Mouse (Mus musculus) cerebellum, adult (tissue): ENCODE data around the gene Gm42957.
A peak's percentile ranks its signal among the peaks of the same experiment; 100 is the strongest.
"Not testable (repeated sequence)": the region's sequence is repeated elsewhere in the genome, so short reads cannot be mapped to it uniquely, and the experiment has no call there.

Experiments
- ATAC-seq: cut with Nextera tagmentation; 2 replicates; pipeline ENCODE4 v1.9.2; 2017; ENCODE audit warnings: mild to moderate bottlenecking, moderate library complexity, mixed read lengths; ENCODE audit not compliant: insufficient number of reproducible peaks, low FRiP score, low TSS enrichment

Gm42957 gene

GRCm38 (mm10) chr3:96606618-96607017, 28.7 kb upstream of the Gm42957 start:
- ATAC-seq, result no peak

GRCm38 (mm10) chr3:96617941-96618340, 17.3 kb upstream of the Gm42957 start:
- no peak for ATAC-seq

- no peak for ATAC-seq
These were observed 12.1 kb upstream of the Gm42957 start for GRCm38 (mm10) chr3:96623201-96623600.

DNA sequence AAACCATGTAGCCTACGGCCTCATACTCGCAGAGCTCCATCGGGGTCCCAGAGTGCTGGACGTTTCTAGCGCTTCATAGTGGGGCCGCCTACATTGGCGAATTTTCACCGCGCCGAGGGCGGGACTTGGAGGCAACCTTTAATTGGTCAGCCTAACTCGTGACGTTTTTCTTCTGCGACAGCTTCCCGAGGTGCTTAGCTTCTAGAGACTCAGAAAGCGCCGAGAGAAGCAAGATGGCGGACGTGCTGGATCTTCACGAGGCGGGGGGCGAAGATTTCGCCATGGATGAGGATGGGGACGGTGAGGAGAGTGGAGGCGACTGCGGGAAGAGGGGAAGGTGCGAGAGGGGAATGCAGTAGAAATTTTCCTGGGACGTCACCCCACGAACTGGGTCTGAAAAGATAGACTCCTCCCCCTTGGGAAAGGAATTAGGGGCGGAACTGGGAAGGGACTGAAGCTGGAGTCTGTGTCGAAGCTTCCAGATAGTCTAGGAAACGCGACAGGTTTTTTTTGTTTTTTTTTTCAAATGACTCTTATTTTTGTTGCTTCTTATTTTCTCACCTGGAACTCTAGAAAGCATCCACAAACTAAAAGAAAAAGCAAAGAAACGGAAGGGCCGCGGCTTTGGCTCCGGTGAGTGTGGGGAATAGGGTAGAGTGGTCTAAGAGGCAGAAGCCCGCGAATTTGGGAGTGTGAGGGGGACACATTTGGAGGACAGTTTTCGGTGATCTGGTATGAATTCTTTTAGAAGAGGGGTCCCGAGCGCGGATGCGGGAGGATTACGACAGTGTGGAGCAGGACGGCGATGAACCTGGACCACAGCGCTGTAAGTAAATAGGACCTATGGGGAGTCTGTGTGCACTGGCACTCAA, 5.3 kb upstream of the Gm42957 start, which contains the start of gene Rbm8a:
Rbm8a (plus strand) TSS at position 205 of the 872 bp plus-strand sequence.
- peak; percentile 95 for ATAC-seq

DNA sequence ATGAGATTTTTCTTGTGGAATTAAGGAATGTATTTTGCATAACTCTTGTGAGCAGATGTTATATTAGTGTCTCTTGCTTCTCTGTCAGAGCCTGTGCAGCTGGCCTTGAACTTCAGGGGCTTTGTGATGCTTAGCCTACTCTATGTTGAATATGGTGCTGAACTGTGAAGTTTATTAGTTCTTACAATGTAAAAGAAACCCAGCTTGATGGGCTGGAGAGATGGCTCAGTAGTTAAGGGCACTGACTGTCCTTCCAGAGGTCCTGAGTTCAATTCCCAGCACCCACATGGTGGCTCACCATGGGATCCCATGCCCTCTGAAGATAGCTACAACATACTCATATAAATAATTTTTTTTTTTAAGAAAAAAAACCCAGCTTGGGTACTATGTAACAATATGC, 3.2 kb upstream of the Gm42957 start:
- ATAC-seq, result no peak

DNA sequence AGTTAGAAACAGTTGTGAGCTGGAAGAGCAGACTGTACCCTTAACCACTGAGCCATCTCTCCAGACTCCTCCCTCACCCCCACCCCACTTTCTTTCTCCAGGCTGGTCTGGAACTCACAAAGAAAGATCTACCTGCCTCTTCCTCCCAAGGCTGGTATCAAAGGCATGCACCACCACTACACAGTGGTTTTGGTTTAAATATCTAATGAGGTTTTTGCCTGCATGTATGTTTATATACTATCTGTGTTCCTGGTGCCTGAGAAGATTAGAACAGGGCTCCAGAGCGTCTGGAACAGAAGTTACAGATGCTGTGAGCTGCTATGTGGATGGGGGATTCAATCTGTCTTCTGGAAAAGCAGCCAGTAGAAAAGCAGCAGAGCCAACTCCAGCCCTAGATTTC, 1.3 kb upstream of the Gm42957 start:
- ATAC-seq, result no peak

DNA sequence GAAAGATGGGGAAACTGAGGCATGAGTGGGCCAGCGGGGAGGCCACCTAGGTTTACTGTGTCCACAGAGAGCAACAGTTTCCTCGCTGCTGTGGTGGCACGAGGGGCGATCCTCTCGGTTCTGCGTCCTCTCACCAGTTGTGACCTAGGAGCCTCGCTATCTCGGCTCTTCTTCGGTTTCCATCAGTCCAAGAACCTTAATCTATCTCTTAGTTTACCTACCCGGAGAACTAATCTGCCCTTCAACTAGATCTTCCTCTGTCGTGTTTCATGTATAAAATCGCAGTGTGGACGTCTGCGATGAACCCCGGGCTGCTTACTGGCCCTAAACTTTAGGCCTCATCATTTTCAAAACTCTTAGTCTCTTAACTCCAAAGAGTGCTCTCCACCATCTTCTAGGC, 632 bp downstream of the Gm42957 start:
- ATAC-seq, result no peak

DNA sequence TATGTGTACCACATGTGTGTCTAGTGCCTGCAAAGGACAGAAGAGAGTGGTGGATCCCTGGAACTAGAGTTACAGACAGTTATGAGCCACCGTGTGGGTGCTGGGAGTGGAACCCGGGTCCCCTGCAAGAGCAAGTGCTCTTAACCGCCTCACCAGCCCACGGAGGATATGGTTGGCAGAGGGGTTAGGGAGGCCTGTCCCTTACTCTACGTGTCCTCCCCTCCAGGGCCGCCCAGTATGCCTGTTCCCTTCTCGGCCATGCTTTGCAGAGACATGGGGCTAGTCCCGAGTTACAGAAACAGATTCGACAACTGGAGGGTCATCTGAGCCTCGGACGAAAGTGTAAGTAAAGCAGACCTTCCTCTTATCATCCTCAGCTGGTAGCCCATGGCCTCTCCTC, 1.2 kb downstream of the Gm42957 start:
- no peak for ATAC-seq

DNA sequence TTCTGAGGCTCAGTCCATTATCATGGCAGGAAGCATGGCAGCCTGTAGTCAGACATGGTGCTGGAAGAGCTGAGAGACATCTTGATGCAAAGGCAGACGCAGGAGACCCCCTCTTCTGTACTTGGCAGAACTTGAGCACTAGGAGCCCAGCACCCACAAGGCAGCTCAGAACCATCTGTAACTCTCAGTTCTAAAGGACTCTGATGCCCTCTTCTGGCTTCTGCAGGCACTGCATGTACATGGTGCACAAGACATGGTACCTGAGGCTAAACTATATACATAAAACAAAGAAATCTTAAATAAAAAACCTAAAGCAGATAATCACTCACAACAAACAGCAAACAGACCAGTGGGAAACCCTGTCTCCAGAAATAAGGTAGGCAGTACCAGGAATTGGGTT, 3.9 kb downstream of the Gm42957 start:
- no peak for ATAC-seq

DNA sequence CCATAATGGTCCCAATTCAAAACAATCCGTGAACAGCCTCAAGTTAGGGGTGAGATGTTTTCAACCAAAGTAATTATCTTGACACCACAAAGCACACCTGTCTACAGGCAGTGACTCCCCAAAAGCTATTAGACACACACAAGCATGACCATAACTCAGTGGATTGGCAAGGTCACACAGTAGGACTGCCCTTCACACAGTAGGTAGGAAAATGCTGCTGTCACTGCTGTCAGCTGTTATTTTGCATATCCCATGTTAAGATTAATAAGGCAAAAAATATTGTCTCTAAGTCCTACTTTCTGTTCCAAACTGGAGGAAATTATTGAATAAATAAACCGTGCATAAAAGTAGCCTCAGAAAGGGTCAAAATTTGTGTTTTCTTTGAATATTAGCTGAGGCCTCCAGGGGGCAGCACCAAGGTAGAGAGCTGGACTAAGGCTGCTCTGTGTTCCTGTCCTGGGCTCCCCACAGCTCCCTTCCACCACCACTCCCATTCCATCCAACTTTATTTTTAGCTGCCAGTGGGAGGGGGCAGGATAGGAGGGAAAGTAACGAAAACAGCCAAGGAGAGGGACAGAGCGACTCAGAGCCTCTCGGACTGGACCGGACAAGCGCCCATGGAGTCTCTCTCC, 9.9 kb downstream of the Gm42957 start, which contains the start of gene Itga10:
Itga10 (plus strand) TSS at position 567 of the 632 bp plus-strand sequence.
- ATAC-seq, result peak; percentile 56; the same call in 1 of the 2 replicates

DNA sequence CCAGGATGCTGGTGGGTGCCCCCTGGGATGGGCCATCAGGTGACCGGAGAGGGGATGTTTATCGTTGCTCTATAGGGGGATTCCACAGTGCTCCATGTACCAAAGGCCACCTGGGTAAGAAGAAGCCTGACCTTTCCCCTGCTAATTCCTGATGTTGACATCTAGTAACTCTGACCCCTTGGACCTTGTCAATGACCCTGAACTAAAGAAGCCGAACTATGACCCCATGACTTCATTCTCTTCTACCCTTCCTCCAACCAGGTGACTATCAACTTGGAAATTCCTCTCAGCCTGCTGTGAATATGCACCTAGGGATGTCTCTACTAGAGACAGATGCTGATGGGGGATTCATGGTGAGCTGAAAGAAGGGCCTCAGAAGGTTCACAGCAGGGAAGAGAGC, 12.1 kb downstream of the Gm42957 start:
- no peak for ATAC-seq

GRCm38 (mm10) chr3:96660901-96661300, 25.6 kb downstream of the Gm42957 start:
- ATAC-seq, result no peak

GRCm38 (mm10) chr3:96662731-96663316, 27.6 kb downstream of the Gm42957 start:
- no peak for ATAC-seq

DNA sequence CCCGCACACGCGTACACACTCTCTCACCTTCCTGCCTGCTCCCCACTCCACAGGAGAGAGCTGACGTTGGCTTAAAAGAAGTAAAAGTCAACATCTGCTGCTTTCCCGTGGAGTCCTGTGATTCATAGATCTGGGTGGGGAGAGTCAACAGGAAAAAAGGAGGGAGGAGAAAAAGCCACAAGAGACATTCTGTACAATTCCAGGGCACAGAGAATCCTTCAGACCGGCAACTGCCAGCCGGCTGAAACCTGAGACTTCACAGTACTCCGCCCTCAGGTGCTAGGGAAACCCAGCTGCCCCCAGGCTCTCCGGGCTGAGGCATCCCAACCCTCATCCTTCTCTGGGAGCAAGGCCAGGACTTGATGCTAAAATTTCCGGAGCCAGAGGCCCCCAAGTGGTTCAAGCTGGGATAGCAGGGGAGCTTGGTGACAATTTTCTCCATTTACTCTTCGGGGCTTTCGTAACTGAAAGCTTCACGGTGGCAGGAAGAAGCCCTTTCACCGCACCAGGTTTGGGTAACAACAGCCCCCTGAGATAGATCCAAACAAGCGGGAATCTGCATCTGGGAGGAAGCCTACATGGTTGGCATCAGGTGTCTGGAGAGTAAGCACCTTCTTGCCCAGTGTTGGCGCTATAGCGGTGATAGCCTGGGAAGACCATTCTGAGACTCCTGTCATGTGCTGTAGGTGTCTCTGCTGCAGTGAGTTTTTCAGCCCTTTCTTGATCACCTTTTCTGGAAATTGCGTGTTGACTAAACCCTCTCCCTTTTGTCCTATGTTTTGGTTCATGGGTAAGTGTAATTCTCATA, 28.4 kb downstream of the Gm42957 start:
- peak; percentile 77 for ATAC-seq

- not testable (repeated sequence) for ATAC-seq
These were observed 30.6 kb downstream of the Gm42957 start for GRCm38 (mm10) chr3:96665732-96666363.

DNA sequence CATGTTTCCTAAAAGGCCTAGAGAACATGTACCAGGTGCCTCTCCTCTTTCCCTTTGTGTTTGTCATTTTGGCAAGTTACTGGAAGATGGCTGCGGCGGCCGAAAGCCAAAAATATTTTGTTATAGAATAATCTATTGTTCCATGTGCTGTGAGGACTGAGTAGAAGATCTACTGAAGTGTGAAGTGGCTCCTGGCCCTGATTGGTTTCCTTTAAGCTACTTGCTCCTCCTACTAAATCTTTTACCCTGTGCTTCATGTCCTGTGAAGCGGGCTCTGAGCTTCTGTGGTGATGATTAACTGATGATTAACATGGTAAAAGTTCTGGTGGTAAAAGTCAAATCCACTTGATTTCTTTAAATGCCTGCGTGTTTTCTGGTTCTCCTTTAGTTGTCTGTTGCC, 31.6 kb downstream of the Gm42957 start:
- no peak for ATAC-seq

DNA sequence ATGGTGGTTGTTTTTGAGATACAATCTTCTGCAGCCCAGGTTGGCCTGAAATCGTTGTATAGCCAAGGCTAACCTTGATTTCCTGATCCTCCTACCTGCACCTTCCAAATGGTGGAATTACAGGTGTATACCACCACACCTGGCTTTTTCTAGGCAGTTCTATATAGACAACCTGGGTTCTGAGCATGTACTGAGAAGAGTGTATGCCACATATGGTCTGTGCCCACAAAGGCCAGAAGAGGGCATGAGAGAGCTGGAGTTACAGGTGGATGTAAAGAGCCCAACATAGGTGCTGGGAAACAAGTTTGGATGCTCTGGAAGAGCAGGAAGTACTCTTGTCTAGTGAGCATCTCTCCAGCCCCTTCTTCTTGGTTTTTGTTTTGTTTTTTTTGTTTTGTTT, 32.0 kb downstream of the Gm42957 start:
- ATAC-seq, result no peak

DNA sequence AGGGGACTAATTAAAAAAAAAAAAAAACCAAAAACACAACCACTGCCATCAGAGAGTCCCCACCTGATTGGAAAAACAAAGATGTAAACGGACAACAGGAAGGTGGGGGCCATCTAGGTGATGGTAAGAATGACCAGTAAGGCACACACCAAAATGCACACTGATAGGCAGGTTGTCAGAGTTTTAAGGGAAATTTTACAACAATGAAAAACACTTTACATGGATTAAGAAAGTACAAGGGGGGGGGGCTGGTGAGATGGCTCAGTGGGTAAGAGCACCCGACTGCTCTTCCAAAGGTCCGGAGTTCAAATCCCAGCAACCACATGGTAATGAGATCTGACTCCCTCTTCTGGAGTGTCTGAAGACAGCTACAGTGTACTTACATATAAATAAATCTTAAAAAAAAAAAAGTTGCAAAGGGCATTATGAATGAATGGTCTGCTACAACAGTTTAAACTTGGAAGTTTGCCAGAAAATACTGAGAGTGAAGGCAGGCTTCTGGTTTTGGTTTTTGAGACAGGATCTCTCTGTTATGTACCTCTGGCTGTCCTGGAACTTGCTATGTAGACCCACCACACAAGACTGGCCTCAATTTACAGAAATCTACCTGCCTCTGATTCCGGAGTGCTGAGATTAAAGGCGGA, 33.3 kb downstream of the Gm42957 start:
- no peak for ATAC-seq

DNA sequence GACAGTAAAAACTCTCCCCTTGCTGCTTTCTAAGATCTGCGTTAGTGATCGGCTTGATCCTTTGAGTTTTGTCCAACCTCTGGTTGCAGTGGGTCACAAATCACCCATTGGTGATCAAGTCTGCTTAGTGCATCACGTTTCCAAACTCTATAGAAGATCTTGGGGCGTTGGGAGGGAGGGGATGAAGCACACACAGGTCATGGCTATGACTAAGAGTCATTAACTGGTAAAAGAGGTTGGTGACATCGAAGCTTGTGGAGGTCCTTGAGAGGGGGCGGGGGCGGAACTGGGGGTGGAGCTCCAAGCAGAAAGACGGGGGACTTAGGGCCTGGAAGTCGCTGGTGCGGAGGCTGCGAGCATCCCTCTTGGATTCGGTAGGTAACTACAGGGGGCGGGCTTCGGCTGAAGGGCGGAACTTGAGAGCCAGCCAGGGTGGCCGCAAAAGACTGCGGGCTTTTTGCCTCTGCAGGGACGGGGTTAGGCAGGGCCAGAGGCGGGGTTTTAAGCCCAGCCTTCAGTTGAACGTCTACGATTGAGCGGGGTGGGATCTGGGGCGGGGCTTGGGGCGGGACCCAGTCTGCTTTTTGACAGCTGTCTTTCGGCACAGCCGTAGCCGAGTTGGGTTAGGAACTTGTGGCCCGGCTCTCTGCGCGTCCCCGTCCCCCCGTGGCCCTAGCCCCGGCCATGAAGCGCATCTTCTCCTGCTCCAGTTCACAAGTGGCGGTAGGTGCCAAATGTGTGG, 34.6 kb downstream of the Gm42957 start, which contains the start of gene Ankrd35:
Ankrd35 (plus strand) TSS at position 405 of the 742 bp plus-strand sequence.
- peak; percentile 84 for ATAC-seq
